Mouse (Mus musculus) CH12.LX (cell line): Measurements from ENCODE around the gene Plin3.

Experiments
- MXI1 ChIP-seq: IDR thresholded peaks from 2 replicates; pipeline ENCODE4 v1.6.1; 2011; ENCODE audit warnings: mild to moderate bottlenecking, low read depth, low read length, improper control_type of control experiment
- NELFE ChIP-seq: IDR thresholded peaks from 2 replicates; pipeline ENCODE4 v1.6.1; 2011; ENCODE audit warnings: low read depth, low read length, improper control_type of control experiment
- SIN3A ChIP-seq: IDR thresholded peaks from 2 replicates; pipeline ENCODE4 v1.6.1; 2012; ENCODE audit warnings: low read length, improper control_type of control experiment, inconsistent platforms

GRCm38 (mm10) chr17:56273482-56273881, 19.2 kb downstream of the Plin3 start:
- TF ChIP-seq SIN3A, result no peak
- TF ChIP-seq MXI1, result no peak
- TF ChIP-seq NELFE, result no peak
